Mouse (Mus musculus): Measurements from ENCODE around the gene Adamts17.

DNA sequence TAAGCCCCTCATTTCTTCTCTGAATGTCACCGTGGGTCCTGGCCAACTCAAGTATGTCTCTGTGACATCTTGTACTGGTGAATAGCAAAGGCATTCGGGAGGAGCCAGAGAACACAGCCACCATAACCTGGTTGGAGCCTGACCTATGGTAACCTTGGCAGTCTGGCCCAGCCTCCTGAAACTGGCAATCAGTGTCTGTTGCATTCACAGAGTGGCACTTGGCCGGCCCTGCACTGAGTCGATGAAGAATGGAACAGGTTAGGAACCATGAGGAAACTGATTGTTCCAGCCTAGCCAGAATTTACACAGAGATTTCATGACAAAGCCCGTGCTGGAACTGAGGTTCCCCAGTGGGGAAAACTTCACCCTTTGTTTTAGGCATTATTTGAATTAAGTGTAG, 38.8 kb upstream of the Adamts17 start:
- TF ChIP-seq POLR2A (IDR thresholded peaks at IDR 0.05; ENCODE audit: borderline replicate concordance, extremely low read depth, insufficient read depth, insufficient read length, poor library complexity, severe bottlenecking), result no peak
- no peak for TF ChIP-seq CTCF (IDR thresholded peaks at IDR 0.05; ENCODE audit: borderline replicate concordance, extremely low read depth, insufficient read depth, insufficient read length)

All from brain, embryonic 14.5 days (tissue).